ENCODE assay signal across 9 mouse cellular contexts in genomic region chr14:11617362-11617761, GRCm38 (mm10).
DNase-seq lines count a peak whose midpoint lies in the region; ATAC-seq lines count a peak whose summit lies in the region.
"Had no signal": no experiment of that assay in that cellular context is flagged by ENCODE, and none has a peak within 500 bp of the region (broad histone marks: within the 10 kb centered on the region; RNA-seq: fewer than 3 reads in every experiment).

No protein-coding gene starts in this region.

- ATAC-seq in embryonic facial prominence, embryonic 13.5 days (ENCODE audit: insufficient number of reproducible peaks, insufficient read depth, low FRiP score, low TSS enrichment, low read depth) = 0 out of 2 replicates have a peak, but pooled peaks have one; percentile 33

- H3K36me3 ChIP-seq in embryonic facial prominence, embryonic 13.5 days = no peaks in the 10 kb centered on the region
- no peaks in the 10 kb centered on the region for H3K36me3 ChIP-seq in embryonic facial prominence, embryonic 10.5 days (replicated peaks)
- H3K36me3 ChIP-seq: neural tube, embryonic 12.5 days had no signal

- H3K4me2 ChIP-seq in embryonic facial prominence, embryonic 13.5 days = no peak overlapping the region
- H3K4me2 ChIP-seq: neural tube, embryonic 12.5 days had no signal

- DNase-seq in embryonic facial prominence, embryonic 10.5 days (ENCODE audit: low spot score) = no peak
- DNase-seq in urinary bladder, postnatal 25 days (ENCODE audit: low spot score) = peak; percentile 9
- no peak for DNase-seq in urinary bladder, postnatal 10 days (ENCODE audit: low spot score)
- peak; percentile 6 for DNase-seq in heart, postnatal 25 days (ENCODE audit: low spot score)
- DNase-seq in lung, adult 18-20 months = peak; percentile 45 to 53
- no peak for DNase-seq in gastrocnemius, postnatal 14 days
- DNase-seq in T-cell, adult 2 months (ENCODE audit: low spot score) = no peak

- H3K4me1 ChIP-seq in embryonic facial prominence, embryonic 13.5 days = peaks cover 65% of the 10 kb centered on the region
- peaks cover 59% of the 10 kb centered on the region for H3K4me1 ChIP-seq in embryonic facial prominence, embryonic 10.5 days

- 52% methylated on average over 6 of the region's 6 CpGs for WGBS in embryonic facial prominence, embryonic 13.5 days
- 84% methylated on average over 6 of the region's 6 CpGs for WGBS in embryonic facial prominence, embryonic 10.5 days

- no peak overlapping the region for H3K27ac ChIP-seq in embryonic facial prominence, embryonic 13.5 days
- H3K27ac ChIP-seq in embryonic facial prominence, embryonic 10.5 days (replicated peaks) = no peak overlapping the region
- H3K27ac ChIP-seq: neural tube, embryonic 12.5 days had no signal

- H3K4me3 ChIP-seq in embryonic facial prominence, embryonic 13.5 days = no peak overlapping the region
- H3K4me3 ChIP-seq in embryonic facial prominence, embryonic 10.5 days = no peak overlapping the region
- H3K4me3 ChIP-seq: neural tube, embryonic 12.5 days had no signal

- intact Hi-C loops in heart, postnatal 25 days (cut with DNase I) = loop anchor here (5.0 kb wide), 1 partner anchor 40 kb away; no protein-coding TSS in a partner anchor
- intact Hi-C loops in gastrocnemius, postnatal 14 days (cut with DNase I; ENCODE audit: low total_unique reads) = no loop called here

- no peaks in the 10 kb centered on the region for H3K9me3 ChIP-seq in embryonic facial prominence, embryonic 13.5 days
- no peaks in the 10 kb centered on the region for H3K9me3 ChIP-seq in embryonic facial prominence, embryonic 10.5 days
- H3K9me3 ChIP-seq: neural tube, embryonic 12.5 days had no signal

- no peaks in the 10 kb centered on the region for H3K27me3 ChIP-seq in embryonic facial prominence, embryonic 13.5 days
- no peaks in the 10 kb centered on the region for H3K27me3 ChIP-seq in embryonic facial prominence, embryonic 10.5 days (replicated peaks; ENCODE audit: low read depth, poor library complexity, severe bottlenecking)
- H3K27me3 ChIP-seq: neural tube, embryonic 12.5 days had no signal

- no peak overlapping the region for H3K9ac ChIP-seq in embryonic facial prominence, embryonic 13.5 days
- H3K9ac ChIP-seq: neural tube, embryonic 12.5 days had no signal

Comparison
In these comparisons a context has a peak if more than half of its experiments do, and no peak if none do; other contexts are left out.
1. DNase-seq: peak in urinary bladder, postnatal 25 days (single experiment), heart, postnatal 25 days (single experiment) and lung, adult 18-20 months (2 of 2); none in embryonic facial prominence, embryonic 10.5 days (single experiment), urinary bladder, postnatal 10 days (single experiment), gastrocnemius, postnatal 14 days (single experiment) and T-cell, adult 2 months (single experiment).